Mouse (Mus musculus) heart, postnatal 0 days (tissue): Measurements from ENCODE around the gene Obp2b. TPM values are rescaled to one million over a fixed set of nuclear protein-coding genes. Genes with fewer than 3 reads are reported as not detected.

ENCODE experiments used
- ATAC-seq: fragments of 200-750 bp; cut with Nextera tagmentation; 2 replicates; pipeline ENCODE4 v1.8.0; 2017; ENCODE audit warnings: low read depth, moderate number of reproducible peaks, moderate library complexity; ENCODE audit not compliant: insufficient read depth
- DNase-seq: peaks from one replicate; pipeline ENCODE4 v3.0.0-alpha.2; 2016; ENCODE audit warnings: low spot score
- H3K27ac ChIP-seq: fragments of 300-500 bp; sonication (generic); 2 replicates; pipeline ENCODE4 v1.5.1; 2014; ENCODE audit warnings: low read depth, mild to moderate bottlenecking
- H3K27me3 ChIP-seq: fragments of 300-500 bp; sonication (generic); 2 replicates; pipeline ENCODE4 v1.6.1; 2014; ENCODE audit warnings: low read length, mixed read lengths; ENCODE audit not compliant: control insufficient read depth, insufficient read depth
- H3K36me3 ChIP-seq: fragments of 300-500 bp; sonication (generic); replicated peaks from 2 replicates; pipeline ENCODE4 v1.6.1; 2014; ENCODE audit warnings: low read length, mixed read lengths; ENCODE audit not compliant: control insufficient read depth, insufficient read depth
- H3K4me1 ChIP-seq: fragments of 300-500 bp; sonication (generic); 2 replicates; pipeline ENCODE4 v1.6.1; 2014; ENCODE audit warnings: antibody characterized with exemption; ENCODE audit not compliant: control insufficient read depth, insufficient read depth
- H3K4me2 ChIP-seq: fragments of 300-500 bp; sonication (generic); 2 replicates; pipeline ENCODE4 v1.6.1; 2014; ENCODE audit warnings: low read depth, mild to moderate bottlenecking, low read length, moderate library complexity
- H3K4me3 ChIP-seq: fragments of 300-500 bp; sonication (generic); 2 replicates; pipeline ENCODE4 v1.5.1; 2014; ENCODE audit warnings: low read depth, low read length
- H3K9ac ChIP-seq: fragments of 300-500 bp; sonication (generic); replicated peaks from 2 replicates; pipeline ENCODE4 v1.6.1; 2014; ENCODE audit warnings: low read depth, low read length, mixed read lengths
- H3K9me3 ChIP-seq: fragments of 300-500 bp; sonication (generic); replicated peaks from 2 replicates; pipeline ENCODE4 v1.6.1; 2016; ENCODE audit warnings: low read length; ENCODE audit not compliant: control insufficient read depth
- CTCF ChIP-seq: IDR thresholded peaks from 2 replicates; pipeline ENCODE4 v1.5.1; 2016; ENCODE audit warnings: antibody characterized with exemption, control low read depth, low read depth
- EP300 ChIP-seq: IDR thresholded peaks from 2 replicates; pipeline ENCODE4 v1.6.1; 2016; ENCODE audit warnings: antibody characterized with exemption, low read depth
- WGBS: fragments of 180-500 bp; shearing (Covaris S2); extraction: QIAGEN DNeasy Blood & Tissue Kit; methylation state at CpG from one replicate; pipeline ENCODE4 v1.1.7; 2014; 5-methylcytosine and 5-hydroxymethylcytosine counted together
- polyA plus RNA-seq: library from polyadenylated mRNA; unstranded; fragments of >200 nt; fragmentation: Nextera tagmentation; extraction: Ambion mirVana; gene quantifications from 2 replicates; pipeline ENCODE4 v1.2.1, GENCODE M21; 2015
- total RNA-seq: library from RNA; depleted of rRNA; stranded (reverse); fragments of >200 nt; gene quantifications from 2 replicates; pipeline ENCODE4 v1.2.3, GENCODE M21; 2014; ENCODE audit warnings: low replicate concordance

Gene Obp2b
- total and polyA plus RNA-seq, 2 experiments from 2014 or later: not detected

DNA sequence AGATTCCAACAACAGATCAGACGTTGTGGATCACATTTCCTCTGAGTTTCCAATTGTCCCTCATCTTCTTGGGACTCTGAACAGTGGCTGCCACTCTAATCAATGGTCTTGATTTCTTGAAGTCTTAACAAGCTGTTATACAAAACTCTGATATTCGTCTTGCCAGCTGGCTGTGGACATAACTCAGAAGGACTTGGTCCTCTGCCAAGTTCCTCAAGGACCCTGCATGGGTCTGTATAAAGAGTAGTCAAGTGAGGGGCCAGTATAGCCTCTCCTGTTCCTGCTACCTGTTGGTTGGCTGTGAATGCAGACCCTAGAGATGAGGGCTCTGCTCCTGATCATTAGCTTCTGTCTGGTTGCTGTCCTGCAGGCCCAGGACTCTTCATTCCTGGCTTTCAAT lies 28.5 kb downstream of the Obp2b start, which contains the start of gene Lcn3:
TSS of gene Lcn3 (plus strand) at position 301 of the 400 bp plus-strand sequence.
- DNase-seq: no peak
- no peaks in the 10 kb centered on the region for H3K9me3 ChIP-seq
- H3K27me3 ChIP-seq: no peaks in the 10 kb centered on the region
- TF ChIP-seq EP300 (no peak), CTCF (no peak)
- no peak within 1 kb of the TSS for H3K9ac ChIP-seq
- no peak within 1 kb of the TSS for H3K4me2 ChIP-seq
- ATAC-seq: no peak
- 17% methylated on average over 2 of the region's 2 CpGs for WGBS
- H3K27ac ChIP-seq: no peak within 1 kb of the TSS
- no peaks in the 10 kb centered on the region for H3K4me1 ChIP-seq
- no peaks in the 10 kb centered on the region for H3K36me3 ChIP-seq
- H3K4me3 ChIP-seq: no peak within 1 kb of the TSS

DNA sequence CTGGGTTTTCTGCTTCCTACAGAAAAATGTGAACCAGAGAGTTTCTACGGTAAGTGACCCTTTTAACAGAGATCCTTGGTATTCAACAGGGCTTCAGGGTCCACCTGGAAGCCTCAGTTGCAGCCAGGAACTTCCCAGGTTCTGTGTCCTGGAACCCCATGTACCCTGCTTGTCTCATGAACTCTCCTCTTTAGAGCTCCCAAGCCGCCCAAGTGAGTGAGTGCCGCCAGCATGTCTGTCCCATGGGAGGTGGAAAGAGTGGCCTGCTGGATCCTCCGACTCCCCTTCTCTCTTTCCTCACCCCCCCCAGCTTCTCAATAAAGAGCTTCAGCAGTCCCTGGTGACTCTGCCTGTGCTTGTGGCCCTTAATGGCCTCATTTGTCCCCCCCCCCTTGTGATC lies 31.0 kb downstream of the Obp2b start:
- no peaks in the 10 kb centered on the region for H3K9me3 ChIP-seq
- DNase-seq (no peak), ATAC-seq (no peak)
- H3K4me2 ChIP-seq: no peak overlapping the region
- no peak overlapping the region for H3K9ac ChIP-seq
- no peaks in the 10 kb centered on the region for H3K36me3 ChIP-seq
- H3K4me1 ChIP-seq: no peaks in the 10 kb centered on the region
- TF ChIP-seq CTCF (no peak), EP300 (no peak)
- WGBS: 58% methylated on average over 4 of the region's 4 CpGs
- no peak overlapping the region for H3K4me3 ChIP-seq
- no peaks in the 10 kb centered on the region for H3K27me3 ChIP-seq
- H3K27ac ChIP-seq: no peak overlapping the region

DNA sequence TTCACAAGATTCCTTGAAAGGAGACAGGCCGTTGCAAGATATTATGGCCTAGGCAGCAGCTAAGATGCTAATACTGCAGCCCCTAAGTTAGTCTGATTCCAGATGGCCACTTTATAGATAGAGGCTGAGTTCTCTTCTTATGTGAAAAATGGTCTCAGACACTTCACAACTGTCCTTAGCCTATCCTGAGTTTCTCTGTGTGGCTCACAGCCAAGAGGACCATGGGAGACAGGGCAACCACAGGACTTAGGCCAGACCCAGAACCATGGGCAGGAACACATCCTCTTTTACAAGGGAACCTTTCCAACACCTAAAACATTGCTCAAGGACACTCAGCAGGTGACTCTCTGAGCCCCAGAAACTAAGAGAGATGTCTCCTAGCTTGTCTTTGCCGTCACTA lies 36.7 kb downstream of the Obp2b start:
- no peak for ATAC-seq
- no peak overlapping the region for H3K4me3 ChIP-seq

DNA sequence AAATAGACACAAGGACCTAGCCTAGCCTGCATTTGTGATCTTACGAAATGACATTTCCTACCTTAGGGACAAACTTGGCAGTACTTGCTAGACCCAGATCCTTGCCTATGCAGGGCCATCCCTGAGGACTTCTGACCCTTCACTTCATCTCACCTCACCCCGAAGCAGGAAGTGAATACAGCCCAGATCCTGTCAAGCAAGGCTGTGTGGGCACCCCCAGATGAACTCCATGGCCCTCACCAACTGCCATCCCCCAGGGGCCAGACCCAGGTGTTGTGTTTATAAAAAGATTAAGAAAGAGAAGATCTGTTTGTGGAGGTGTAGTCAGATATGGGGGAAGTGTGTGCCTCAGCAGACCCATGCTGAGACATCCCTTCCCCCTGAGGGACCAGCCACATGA lies 37.8 kb downstream of the Obp2b start:
- 64% methylated on average over 2 of the region's 2 CpGs for WGBS
- DNase-seq (no peak), ATAC-seq (no peak)
- no peak overlapping the region for H3K4me2 ChIP-seq
- no peaks in the 10 kb centered on the region for H3K27me3 ChIP-seq
- no peaks in the 10 kb centered on the region for H3K36me3 ChIP-seq
- no peaks in the 10 kb centered on the region for H3K9me3 ChIP-seq
- no peak overlapping the region for H3K9ac ChIP-seq
- no peak overlapping the region for H3K4me3 ChIP-seq
- H3K4me1 ChIP-seq: no peaks in the 10 kb centered on the region
- H3K27ac ChIP-seq: no peak overlapping the region
- no peak for TF ChIP-seq EP300
- TF ChIP-seq CTCF: no peak

More for the DNA sequence above, 36.7 kb downstream of the Obp2b start:
- Histone ChIP-seq H3K9me3 (no peaks in the 10 kb centered on the region), H3K36me3 (no peaks in the 10 kb centered on the region), H3K4me2 (no peak overlapping the region), H3K27ac (no peak overlapping the region), H3K4me1 (no peaks in the 10 kb centered on the region), H3K27me3 (no peaks in the 10 kb centered on the region), H3K9ac (no peak overlapping the region)
- TF ChIP-seq CTCF (no peak), EP300 (no peak)
- DNase-seq: no peak
- WGBS: 69% methylated on average over 2 of the region's 2 CpGs

DNA sequence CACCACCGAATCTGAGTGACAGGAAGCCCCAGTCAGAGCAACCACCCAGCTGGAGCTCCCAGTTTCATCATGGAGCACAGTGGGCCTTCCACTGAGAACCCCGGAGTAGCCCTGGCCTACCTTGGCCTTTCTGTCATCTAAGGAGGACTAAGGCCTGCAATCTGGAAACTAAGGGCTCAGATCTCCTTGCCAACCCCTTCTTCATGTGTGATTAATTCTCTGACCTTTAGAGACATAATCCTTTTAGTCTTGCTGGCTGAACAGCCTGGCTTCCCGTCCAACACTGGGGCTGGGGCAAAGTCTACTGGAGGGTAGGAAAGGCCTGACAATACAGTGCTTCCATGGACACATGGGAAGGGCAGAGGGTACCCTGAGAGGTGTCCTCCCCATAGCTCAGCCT lies 39.2 kb downstream of the Obp2b start:
- no peak overlapping the region for H3K9ac ChIP-seq
- no peak overlapping the region for H3K27ac ChIP-seq
- DNase-seq (no peak), ATAC-seq (no peak)
- no peaks in the 10 kb centered on the region for H3K4me1 ChIP-seq
- WGBS: 69% methylated on average over 3 of the region's 3 CpGs
- no peak overlapping the region for H3K4me3 ChIP-seq
- no peaks in the 10 kb centered on the region for H3K36me3 ChIP-seq
- no peaks in the 10 kb centered on the region for H3K9me3 ChIP-seq
- H3K4me2 ChIP-seq: no peak overlapping the region
- TF ChIP-seq EP300: no peak
- H3K27me3 ChIP-seq: no peaks in the 10 kb centered on the region

DNA sequence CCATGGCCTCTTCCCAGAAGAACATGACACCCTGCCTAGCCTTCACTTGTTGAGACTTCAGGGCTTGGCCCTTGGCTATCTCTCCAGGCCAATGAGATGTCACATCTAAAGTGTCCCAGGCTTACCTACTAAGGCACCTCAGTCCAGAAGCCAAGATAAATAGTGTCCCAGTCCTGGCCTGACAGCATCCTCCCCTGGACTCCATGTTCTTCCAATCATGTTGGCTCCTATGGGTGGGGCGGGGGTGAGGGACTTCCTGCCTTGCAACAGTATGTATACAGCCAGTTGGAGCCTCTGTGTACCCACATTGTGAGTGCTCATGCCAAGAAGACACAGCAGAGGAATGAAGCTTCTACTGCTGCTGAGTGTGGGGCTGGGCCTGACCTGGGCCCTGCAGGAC lies 39.9 kb downstream of the Obp2b start, which contains the start of gene Lcn11:
TSS of gene Lcn11 (plus strand) at position 301 of the 400 bp plus-strand sequence.
- ATAC-seq (no peak), DNase-seq (no peak)
- Histone ChIP-seq H3K9ac (no peak within 1 kb of the TSS), H3K36me3 (no peaks in the 10 kb centered on the region), H3K9me3 (no peaks in the 10 kb centered on the region), H3K27me3 (no peaks in the 10 kb centered on the region), H3K4me3 (no peak within 1 kb of the TSS), H3K27ac (no peak within 1 kb of the TSS), H3K4me2 (no peak within 1 kb of the TSS), H3K4me1 (no peaks in the 10 kb centered on the region)
- TF ChIP-seq CTCF: no peak
- TF ChIP-seq EP300: no peak
- 88% methylated on average over 1 of the region's 1 CpGs for WGBS
